19 mouse cellular contexts compared by ENCODE assay signal in the genomic region with DNA sequence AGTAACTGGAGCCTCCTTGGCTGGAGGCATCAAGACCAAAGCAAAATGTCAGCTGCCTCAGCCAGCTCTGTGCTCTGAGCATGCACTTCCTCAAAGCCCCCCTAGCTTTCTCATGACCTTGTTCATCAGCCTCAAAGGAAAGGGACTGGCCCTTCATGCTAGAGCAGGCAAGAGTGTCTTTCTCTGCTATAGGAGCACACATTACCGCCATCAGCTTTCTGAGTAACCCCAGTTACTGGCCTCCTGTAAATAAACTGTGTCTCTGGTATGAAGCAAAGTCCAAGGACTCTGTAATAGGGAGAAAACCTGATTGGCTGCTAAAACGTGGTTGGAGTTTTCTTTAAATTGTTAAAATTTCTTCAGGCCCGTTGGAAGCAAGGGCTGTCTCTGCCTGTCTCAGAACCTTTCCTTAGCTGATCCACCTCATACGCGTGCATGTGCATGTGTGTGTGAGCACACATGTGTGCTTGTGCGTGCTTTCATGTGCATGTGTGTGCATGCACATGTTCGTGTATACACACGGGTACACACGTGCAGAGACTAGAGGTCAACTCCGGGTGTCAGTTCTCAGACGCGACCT.
"Had no signal": no experiment of that assay in that cellular context is flagged by ENCODE, and none has a peak within 500 bp of the region (broad histone marks: within the 10 kb centered on the region; RNA-seq: fewer than 3 reads in every experiment).

No protein-coding gene starts in this region.

- H3K4me2 ChIP-seq: limb, embryonic 13.5 days; liver, embryonic 13.5 days; lung, embryonic 14.5 days; midbrain, embryonic 12.5 days; neural tube, embryonic 13.5 days; stomach, embryonic 15.5 days had no signal

- DNase-seq: liver; liver, embryonic 13.5 days; liver, postnatal 0 days; lung, embryonic 14.5 days; retina, postnatal 1 day; right cerebral cortex, postnatal 25 days; spleen, adult 18-20 months; thymus, postnatal 25 days had no signal

- ATAC-seq: hindbrain, postnatal 0 days; inflammation-experienced regulatory T-cells, adult 6 months; liver, postnatal 0 days; lung, postnatal 0 days; midbrain, embryonic 16.5 days had no signal

- H3K4me3 ChIP-seq: limb, embryonic 10.5 days; limb, embryonic 13.5 days; liver, embryonic 13.5 days; midbrain, embryonic 12.5 days; myocyte; neural tube, embryonic 13.5 days; stomach, embryonic 15.5 days had no signal

- H3K27me3 ChIP-seq: limb, embryonic 13.5 days; liver, embryonic 13.5 days; midbrain, embryonic 12.5 days; neural tube, embryonic 13.5 days; stomach, embryonic 15.5 days had no signal

- H3K36me3 ChIP-seq: limb, embryonic 10.5 days; limb, embryonic 13.5 days; liver, embryonic 13.5 days; midbrain, embryonic 12.5 days; neural tube, embryonic 13.5 days; stomach, embryonic 15.5 days had no signal

- H3K9ac ChIP-seq: limb, embryonic 13.5 days; liver, embryonic 13.5 days; liver, postnatal 0 days; lung, embryonic 14.5 days; midbrain, embryonic 12.5 days; neural tube, embryonic 13.5 days; stomach, embryonic 15.5 days had no signal

- H3K4me1 ChIP-seq: limb, embryonic 10.5 days; limb, embryonic 13.5 days; liver, embryonic 13.5 days; midbrain, embryonic 12.5 days; neural tube, embryonic 13.5 days; stomach, embryonic 15.5 days had no signal

- H3K9me3 ChIP-seq: limb, embryonic 10.5 days; limb, embryonic 13.5 days; liver, embryonic 13.5 days; midbrain, embryonic 12.5 days; neural tube, embryonic 13.5 days; stomach, embryonic 15.5 days had no signal

- H3K27ac ChIP-seq: hindbrain, postnatal 0 days; limb, embryonic 10.5 days; limb, embryonic 13.5 days; liver, embryonic 13.5 days; macrophage; midbrain, embryonic 12.5 days; neural tube, embryonic 13.5 days; stomach, embryonic 15.5 days had no signal
